Mouse (Mus musculus): ENCODE results near the gene Coro6. TPM values are rescaled to one million over a fixed set of nuclear protein-coding genes. Genes with fewer than 3 reads are reported as not detected.
A peak's percentile ranks its signal among the peaks of the same experiment; 100 is the strongest.

Coro6 gene
- polyA plus RNA-seq, 1 experiment from 2014 or later = 0.45 TPM

- ATAC-seq (ENCODE audit: low read depth) = no peak
- no peaks in the 10 kb centered on the region for H3K36me3 ChIP-seq (ENCODE audit: control insufficient read depth, insufficient read depth)
- peak overlapping the region; percentile 73 for H3K27ac ChIP-seq (ENCODE audit: low read length)
- peak overlapping the region; percentile 84 for H3K4me3 ChIP-seq (ENCODE audit: low read depth, low read length)
- H3K9ac ChIP-seq (ENCODE audit: low read depth, low read length) = peak overlapping the region; percentile 87; the same call in 1 of the 2 replicates
- H3K4me1 ChIP-seq (ENCODE audit: control insufficient read depth, low read depth, low read length) = peaks cover 59% of the 10 kb centered on the region
- H3K4me2 ChIP-seq (ENCODE audit: low read depth, low read length) = peak overlapping the region; percentile 93
- 16% methylated on average over 4 of the region's 4 CpGs for WGBS (ENCODE audit: insufficient replicate concordance)
- no peaks in the 10 kb centered on the region for H3K9me3 ChIP-seq (replicated peaks; ENCODE audit: control insufficient read depth, low read length)
- H3K27me3 ChIP-seq (ENCODE audit: control insufficient read depth, insufficient read depth, low read depth, low read length) = peaks cover 21% of the 10 kb centered on the region
These were observed 32.1 kb downstream of the Coro6 start for GRCm38 (mm10) chr11:77494344-77494676.

- H3K27ac ChIP-seq (ENCODE audit: low read length) = no peak overlapping the region; the same call in 1 of the 2 replicates
- H3K4me2 ChIP-seq (ENCODE audit: low read depth, low read length) = 0 out of 2 replicates have a peak overlapping the region, but pooled peaks have one; percentile 93
- WGBS (ENCODE audit: insufficient replicate concordance) = 62% methylated on average over 6 of the region's 6 CpGs
- no peak for ATAC-seq (ENCODE audit: low read depth)
- no peaks in the 10 kb centered on the region for H3K9me3 ChIP-seq (replicated peaks; ENCODE audit: control insufficient read depth, low read length)
- no peak overlapping the region for H3K4me3 ChIP-seq (ENCODE audit: low read depth, low read length)
- no peaks in the 10 kb centered on the region for H3K36me3 ChIP-seq (ENCODE audit: control insufficient read depth, insufficient read depth)
- H3K9ac ChIP-seq (ENCODE audit: low read depth, low read length) = no peak overlapping the region
- H3K4me1 ChIP-seq (ENCODE audit: control insufficient read depth, low read depth, low read length) = peaks cover 59% of the 10 kb centered on the region
- H3K27me3 ChIP-seq (ENCODE audit: control insufficient read depth, insufficient read depth, low read depth, low read length) = peaks cover 16% of the 10 kb centered on the region
These were observed 32.6 kb downstream of the Coro6 start for GRCm38 (mm10) chr11:77494782-77495181.

- no peak for ATAC-seq (ENCODE audit: low read depth)
- Histone ChIP-seq H3K27me3 (ENCODE audit: control insufficient read depth, insufficient read depth, low read depth, low read length) (peaks cover 9% of the 10 kb centered on the region), H3K4me2 (ENCODE audit: low read depth, low read length) (no peak overlapping the region), H3K36me3 (ENCODE audit: control insufficient read depth, insufficient read depth) (no peaks in the 10 kb centered on the region), H3K9me3 (replicated peaks; ENCODE audit: control insufficient read depth, low read length) (no peaks in the 10 kb centered on the region), H3K9ac (ENCODE audit: low read depth, low read length) (no peak overlapping the region), H3K4me1 (ENCODE audit: control insufficient read depth, low read depth, low read length) (peaks cover 58% of the 10 kb centered on the region), H3K27ac (ENCODE audit: low read length) (peak overlapping the region; percentile 23; the same call in 1 of the 2 replicates), H3K4me3 (ENCODE audit: low read depth, low read length) (no peak overlapping the region)
These were observed 33.3 kb downstream of the Coro6 start for GRCm38 (mm10) chr11:77495507-77495906.

GRCm38 (mm10) chr11:77497341-77497756 lies 35.1 kb downstream of the Coro6 start:
- no peak for ATAC-seq (ENCODE audit: low read depth)
- H3K27ac ChIP-seq (ENCODE audit: low read length) = no peak overlapping the region
- H3K9me3 ChIP-seq (replicated peaks; ENCODE audit: control insufficient read depth, low read length) = no peaks in the 10 kb centered on the region
- 42% methylated on average over 6 of the region's 6 CpGs for WGBS (ENCODE audit: insufficient replicate concordance)
- no peak overlapping the region for H3K4me2 ChIP-seq (ENCODE audit: low read depth, low read length)
- no peak overlapping the region for H3K4me3 ChIP-seq (ENCODE audit: low read depth, low read length)
- peaks cover 40% of the 10 kb centered on the region for H3K4me1 ChIP-seq (ENCODE audit: control insufficient read depth, low read depth, low read length)
- no peaks in the 10 kb centered on the region for H3K36me3 ChIP-seq (ENCODE audit: control insufficient read depth, insufficient read depth)
- no peak overlapping the region for H3K9ac ChIP-seq (ENCODE audit: low read depth, low read length)
- H3K27me3 ChIP-seq (ENCODE audit: control insufficient read depth, insufficient read depth, low read depth, low read length) = no peaks in the 10 kb centered on the region

- H3K4me3 ChIP-seq (ENCODE audit: low read depth, low read length) = no peak overlapping the region
- 61% methylated on average over 4 of the region's 4 CpGs for WGBS (ENCODE audit: insufficient replicate concordance)
- no peaks in the 10 kb centered on the region for H3K36me3 ChIP-seq (ENCODE audit: control insufficient read depth, insufficient read depth)
- ATAC-seq (ENCODE audit: low read depth) = no peak
- no peaks in the 10 kb centered on the region for H3K9me3 ChIP-seq (replicated peaks; ENCODE audit: control insufficient read depth, low read length)
- no peak overlapping the region for H3K4me2 ChIP-seq (ENCODE audit: low read depth, low read length)
- no peak overlapping the region for H3K9ac ChIP-seq (ENCODE audit: low read depth, low read length)
- H3K27ac ChIP-seq (ENCODE audit: low read length) = no peak overlapping the region
- H3K27me3 ChIP-seq (ENCODE audit: control insufficient read depth, insufficient read depth, low read depth, low read length) = no peaks in the 10 kb centered on the region
- H3K4me1 ChIP-seq (ENCODE audit: control insufficient read depth, low read depth, low read length) = peaks cover 36% of the 10 kb centered on the region
These were observed 35.6 kb downstream of the Coro6 start for GRCm38 (mm10) chr11:77497851-77498250.

GRCm38 (mm10) chr11:77498261-77499139 lies 36.3 kb downstream of the Coro6 start:
- Histone ChIP-seq H3K4me3 (ENCODE audit: low read depth, low read length) (no peak overlapping the region), H3K9me3 (replicated peaks; ENCODE audit: control insufficient read depth, low read length) (no peaks in the 10 kb centered on the region), H3K4me2 (ENCODE audit: low read depth, low read length) (no peak overlapping the region), H3K27me3 (ENCODE audit: control insufficient read depth, insufficient read depth, low read depth, low read length) (no peaks in the 10 kb centered on the region), H3K27ac (ENCODE audit: low read length) (no peak overlapping the region), H3K36me3 (ENCODE audit: control insufficient read depth, insufficient read depth) (no peaks in the 10 kb centered on the region; the same call in 1 of the 2 replicates), H3K9ac (ENCODE audit: low read depth, low read length) (no peak overlapping the region), H3K4me1 (ENCODE audit: control insufficient read depth, low read depth, low read length) (peaks cover 36% of the 10 kb centered on the region)
- ATAC-seq (ENCODE audit: low read depth) = no peak
- WGBS (ENCODE audit: insufficient replicate concordance) = 80% methylated on average over 12 of the region's 12 CpGs

- Histone ChIP-seq H3K9me3 (replicated peaks; ENCODE audit: control insufficient read depth, low read length) (no peaks in the 10 kb centered on the region), H3K4me2 (ENCODE audit: low read depth, low read length) (no peak overlapping the region), H3K36me3 (ENCODE audit: control insufficient read depth, insufficient read depth) (peaks cover under 1% of the 10 kb centered on the region; the same call in 1 of the 2 replicates), H3K4me3 (ENCODE audit: low read depth, low read length) (no peak overlapping the region), H3K27ac (ENCODE audit: low read length) (no peak overlapping the region), H3K27me3 (ENCODE audit: control insufficient read depth, insufficient read depth, low read depth, low read length) (no peaks in the 10 kb centered on the region), H3K9ac (ENCODE audit: low read depth, low read length) (no peak overlapping the region), H3K4me1 (ENCODE audit: control insufficient read depth, low read depth, low read length) (peaks cover 28% of the 10 kb centered on the region)
- 84% methylated on average over 7 of the region's 7 CpGs for WGBS (ENCODE audit: insufficient replicate concordance)
- no peak for ATAC-seq (ENCODE audit: low read depth)
These were observed 37.1 kb downstream of the Coro6 start for GRCm38 (mm10) chr11:77499354-77499753.

- peaks cover 17% of the 10 kb centered on the region for H3K4me1 ChIP-seq (ENCODE audit: control insufficient read depth, low read depth, low read length)
- peaks cover 9% of the 10 kb centered on the region; the same call in 1 of the 2 replicates for H3K36me3 ChIP-seq (ENCODE audit: control insufficient read depth, insufficient read depth)
- no peak overlapping the region for H3K4me2 ChIP-seq (ENCODE audit: low read depth, low read length)
- H3K9me3 ChIP-seq (replicated peaks; ENCODE audit: control insufficient read depth, low read length) = no peaks in the 10 kb centered on the region
- no peaks in the 10 kb centered on the region for H3K27me3 ChIP-seq (ENCODE audit: control insufficient read depth, insufficient read depth, low read depth, low read length)
- no peak overlapping the region for H3K9ac ChIP-seq (ENCODE audit: low read depth, low read length)
- ATAC-seq (ENCODE audit: low read depth) = no peak
- no peak overlapping the region for H3K4me3 ChIP-seq (ENCODE audit: low read depth, low read length)
- H3K27ac ChIP-seq (ENCODE audit: low read length) = no peak overlapping the region
- 79% methylated on average over 17 of the region's 17 CpGs for WGBS (ENCODE audit: insufficient replicate concordance)
These were observed 38.4 kb downstream of the Coro6 start for GRCm38 (mm10) chr11:77500361-77501325.

Measured in liver, embryonic 16.5 days (tissue).